Mouse (Mus musculus): ENCODE results near the gene Pla2g5.

Gene Pla2g5

DNA sequence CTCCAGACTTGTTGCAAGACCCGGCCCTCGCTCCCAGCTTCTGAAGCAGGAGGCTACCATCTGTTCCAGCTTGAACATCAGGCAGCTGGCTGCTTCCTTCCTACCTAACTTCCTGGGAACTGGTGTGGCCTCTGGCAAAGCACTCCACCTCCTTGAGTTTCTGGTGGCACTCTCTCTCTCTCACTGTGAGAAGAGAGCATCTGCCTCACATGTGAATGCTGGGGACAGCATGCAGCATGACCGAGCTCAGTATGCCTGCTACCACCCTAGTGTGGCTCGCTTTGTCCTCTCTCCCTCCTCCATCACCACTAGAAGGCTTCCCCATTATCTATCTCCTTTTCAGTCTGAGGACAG lies 66.1 kb downstream of the Pla2g5 start:
- peak in 1 of 2 experiments; percentile 66 for DNase-seq (ENCODE audit: low spot score in 2 of 2)

GRCm38 (mm10) chr4:138796513-138797216 lies 66.6 kb downstream of the Pla2g5 start:
- DNase-seq (ENCODE audit: low spot score in 2 of 2), result no peak

DNA sequence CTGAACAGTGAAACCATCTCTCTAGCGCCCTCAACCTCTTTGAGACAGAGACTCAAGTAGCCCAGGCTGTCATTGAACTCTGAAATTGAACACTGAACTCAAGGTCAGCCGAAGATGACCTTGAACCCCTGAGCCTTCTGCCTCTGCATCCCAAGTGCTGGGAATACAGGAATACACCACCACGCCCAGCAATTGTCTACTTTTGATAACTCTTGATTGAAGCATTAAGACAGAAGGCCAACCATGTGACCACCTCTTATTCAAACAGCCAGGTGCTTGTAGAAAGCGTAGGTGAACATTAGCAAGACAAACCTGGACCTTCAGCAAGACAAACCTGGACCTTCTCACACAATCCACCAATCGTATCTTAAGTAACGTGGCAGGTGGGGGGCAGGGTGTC lies 68.9 kb downstream of the Pla2g5 start:
- no peak for DNase-seq (ENCODE audit: low spot score in 2 of 2)

DNA sequence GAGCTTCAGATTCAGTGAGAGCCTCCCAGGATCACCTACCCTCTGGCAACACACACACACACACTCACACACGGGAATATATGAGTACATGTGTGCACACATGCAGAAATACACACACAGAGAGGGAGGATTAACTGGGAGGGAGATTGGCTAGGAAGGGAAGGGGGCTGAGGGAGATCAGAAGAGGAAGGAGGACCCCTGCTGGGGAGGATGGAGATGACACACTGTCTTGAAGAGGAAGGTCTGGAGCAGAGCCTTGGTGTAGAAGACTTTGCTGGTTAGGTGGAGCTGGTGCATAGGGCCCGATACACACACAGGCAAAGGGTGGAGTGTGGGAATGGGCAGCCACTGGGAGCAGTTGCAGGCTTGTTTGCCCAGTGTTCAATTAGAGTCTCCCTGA lies 70.0 kb downstream of the Pla2g5 start:
- peak; percentile 63 to 76 for DNase-seq (ENCODE audit: low spot score in 2 of 2)

- no peak for DNase-seq (ENCODE audit: low spot score in 2 of 2)
Measured at GRCm38 (mm10) chr4:138792599-138792998, 70.7 kb downstream of the Pla2g5 start.

DNA sequence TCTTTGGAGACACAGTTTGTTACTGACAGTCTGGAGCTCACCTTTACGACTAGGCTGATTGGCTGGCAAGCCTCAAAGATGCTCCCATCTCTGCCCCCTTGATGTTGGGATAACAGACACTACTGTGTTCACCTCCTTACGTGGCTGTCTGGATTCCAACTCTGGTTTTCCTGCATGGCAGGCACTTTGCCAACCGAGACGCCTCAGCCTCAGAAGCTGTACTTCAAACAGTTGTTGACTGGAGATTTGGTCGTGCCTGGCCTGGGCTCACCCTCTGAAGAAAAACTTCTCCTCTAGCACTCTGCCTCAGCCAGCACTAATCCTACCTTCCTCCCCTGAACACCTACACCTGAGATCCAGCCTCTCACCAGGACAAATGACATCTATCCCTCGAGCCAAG lies 71.8 kb downstream of the Pla2g5 start:
- no peak for DNase-seq (ENCODE audit: low spot score in 2 of 2)

DNA sequence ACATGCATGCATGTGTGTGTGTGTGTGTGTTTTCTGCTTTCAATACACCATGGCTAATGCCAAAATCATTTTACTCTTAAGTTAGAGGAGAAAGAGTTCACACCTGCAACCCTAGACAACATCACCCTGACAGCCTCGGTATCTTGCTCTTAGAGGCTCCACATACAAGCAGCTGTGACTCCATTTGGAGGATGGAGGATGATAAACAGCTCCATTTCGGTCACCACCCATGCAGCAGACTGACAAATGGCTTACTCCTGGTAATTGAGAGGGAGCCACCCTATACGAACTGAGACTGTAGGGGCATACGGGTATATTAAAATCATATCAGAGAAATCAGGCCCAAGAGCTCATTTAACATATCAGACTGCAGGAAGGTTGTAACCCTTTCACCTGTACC lies 74.9 kb downstream of the Pla2g5 start:
- no peak for DNase-seq (ENCODE audit: low spot score in 2 of 2)

GRCm38 (mm10) chr4:138786141-138786540 lies 77.1 kb downstream of the Pla2g5 start:
- DNase-seq (ENCODE audit: low spot score in 2 of 2), result no peak

DNA sequence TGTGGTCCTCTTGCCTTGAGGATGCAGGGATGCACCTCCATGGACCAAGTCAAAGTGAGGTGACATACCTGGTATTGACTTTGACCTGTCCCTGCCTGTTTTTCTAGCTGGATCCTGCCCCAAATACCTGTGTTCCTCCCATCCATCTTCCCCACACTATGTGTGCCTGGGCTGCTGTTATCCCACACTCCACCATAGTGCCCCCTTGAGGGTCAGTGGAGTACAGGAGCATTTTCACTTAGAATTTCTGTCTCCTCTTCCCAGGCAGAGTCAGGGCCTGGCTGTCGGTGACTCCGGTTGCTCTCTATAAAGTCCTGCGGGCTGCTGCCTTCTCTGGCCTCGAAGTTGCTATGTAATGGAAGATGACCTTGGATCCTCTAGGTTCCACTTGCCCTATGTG lies 77.6 kb downstream of the Pla2g5 start:
- DNase-seq (ENCODE audit: low spot score in 2 of 2), result no peak

- DNase-seq (ENCODE audit: low spot score in 2 of 2), result peak; percentile 61 to 77
Measured at GRCm38 (mm10) chr4:138782098-138782497, 81.2 kb downstream of the Pla2g5 start.

DNA sequence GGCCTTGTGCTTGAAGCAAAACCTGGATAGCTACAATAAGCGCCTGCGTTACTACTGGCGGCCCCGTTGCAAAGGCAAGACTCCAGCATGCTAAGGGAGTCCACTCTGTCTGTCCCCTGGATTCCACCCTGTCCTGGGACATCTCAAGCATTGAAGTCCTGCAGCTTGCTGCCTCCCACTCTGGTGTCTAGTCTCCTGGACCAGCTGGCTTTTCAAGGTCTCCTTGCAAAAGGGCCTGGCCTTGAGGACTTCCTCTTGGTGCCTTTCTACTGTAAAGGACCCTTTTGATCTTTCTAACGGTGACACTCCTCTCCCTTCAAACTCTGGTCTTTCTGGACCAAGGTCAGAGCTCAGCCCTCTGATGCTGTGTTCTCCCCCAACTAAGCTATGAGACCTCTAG lies 83.0 kb downstream of the Pla2g5 start:
- DNase-seq (ENCODE audit: low spot score in 2 of 2), result no peak

- no peak for DNase-seq (ENCODE audit: low spot score in 2 of 2)
Measured at GRCm38 (mm10) chr4:138777417-138778407, 85.6 kb downstream of the Pla2g5 start.

- no peak for DNase-seq (ENCODE audit: low spot score in 2 of 2)
Measured at GRCm38 (mm10) chr4:138775435-138775834, 87.8 kb downstream of the Pla2g5 start, which contains the start of gene Pla2g2d. Pla2g2d (plus strand) TSS chr4:138775735.

GRCm38 (mm10) chr4:138772386-138772785 lies 90.9 kb downstream of the Pla2g5 start:
- DNase-seq (ENCODE audit: low spot score in 2 of 2), result no peak

DNA sequence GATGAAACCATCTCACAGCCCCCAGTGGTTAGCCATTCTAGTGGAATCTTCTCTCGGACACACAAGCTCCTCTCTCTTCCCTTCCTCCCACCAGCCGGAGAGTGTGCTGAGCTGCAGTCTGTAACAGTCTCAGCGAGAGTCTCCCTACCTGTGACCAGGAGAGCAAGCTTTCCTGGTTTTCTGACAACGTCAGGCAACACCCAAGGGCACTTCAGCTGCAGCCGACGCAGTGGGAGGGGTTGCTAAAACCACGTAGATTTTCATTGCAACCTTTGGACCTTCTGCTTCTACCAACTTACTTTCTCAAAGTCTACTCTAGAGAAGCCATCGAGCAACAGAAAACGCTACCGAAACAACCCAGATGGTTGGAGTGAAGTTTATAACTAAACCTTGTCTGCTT lies 91.3 kb downstream of the Pla2g5 start:
- DNase-seq (ENCODE audit: low spot score in 2 of 2), result no peak

- no peak for DNase-seq (ENCODE audit: low spot score in 2 of 2)
Measured at GRCm38 (mm10) chr4:138762266-138762665, 101.0 kb downstream of the Pla2g5 start.

- no peak for DNase-seq (ENCODE audit: low spot score in 2 of 2)
Measured at GRCm38 (mm10) chr4:138757416-138757815, 105.9 kb downstream of the Pla2g5 start, which contains the start of gene Pla2g2f. Pla2g2f (minus strand) TSS chr4:138757626.

DNA sequence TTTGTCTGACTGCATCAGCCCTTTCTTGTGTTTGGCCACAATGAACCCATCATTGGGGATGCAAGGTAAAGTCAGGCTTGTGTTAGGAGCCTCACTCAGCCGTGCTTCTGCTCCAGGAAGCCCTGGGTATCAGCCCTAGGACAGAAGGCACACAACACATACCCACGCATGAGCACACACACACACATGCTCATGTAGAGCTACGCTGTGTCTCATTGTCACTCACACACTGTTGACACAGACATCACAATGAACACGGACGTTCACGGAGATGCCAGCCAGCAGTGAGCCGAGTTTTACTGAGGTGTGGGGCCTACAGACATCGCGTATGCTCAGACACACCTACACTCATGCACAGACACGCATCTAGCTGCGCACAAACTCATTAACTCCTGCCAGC lies 107.3 kb downstream of the Pla2g5 start:
- no peak for DNase-seq (ENCODE audit: low spot score in 2 of 2)

DNA sequence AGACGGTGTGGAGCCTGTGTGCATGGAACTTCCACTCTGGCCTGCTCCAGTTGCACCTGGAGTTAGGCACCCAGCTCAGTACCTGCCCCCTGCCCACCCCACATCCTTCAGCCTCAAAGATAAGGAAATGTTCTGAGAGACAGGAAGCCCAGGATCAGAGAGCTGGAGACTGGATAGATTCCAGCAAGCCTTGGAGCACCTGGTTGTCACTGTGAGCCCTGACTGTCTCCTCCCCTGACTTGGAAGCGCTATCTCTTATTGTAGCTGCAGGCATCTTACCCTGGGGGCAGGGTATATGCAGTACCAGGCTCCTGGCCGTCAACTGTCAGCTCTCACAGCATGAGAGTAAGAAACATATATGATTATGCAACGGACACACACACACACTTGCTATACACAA lies 107.8 kb downstream of the Pla2g5 start:
- DNase-seq (ENCODE audit: low spot score in 2 of 2), result no peak

- DNase-seq (ENCODE audit: low spot score in 2 of 2), result no peak
Measured at GRCm38 (mm10) chr4:138754432-138754831, 108.8 kb downstream of the Pla2g5 start.

DNA sequence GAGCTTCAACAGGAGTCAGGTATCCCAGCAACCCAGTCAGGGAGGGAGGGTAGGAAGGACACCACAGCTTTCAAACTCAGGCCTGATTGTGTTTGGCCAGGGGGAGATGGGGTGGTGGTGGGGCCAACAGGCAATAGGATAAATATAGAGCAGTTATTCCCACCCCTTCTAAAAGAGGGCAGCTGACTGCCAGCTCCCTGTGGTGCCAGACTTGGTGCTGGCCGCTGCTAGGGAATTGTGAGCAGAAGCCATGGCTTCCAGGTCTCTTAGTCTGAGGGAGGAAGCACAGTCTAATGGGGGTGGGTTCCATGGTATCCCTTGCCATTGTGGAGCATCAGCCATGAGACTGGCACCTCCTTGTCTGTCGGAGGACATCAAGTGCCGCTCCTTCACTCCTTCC lies 109.7 kb downstream of the Pla2g5 start:
- no peak for DNase-seq (ENCODE audit: low spot score in 2 of 2)

GRCm38 (mm10) chr4:138752603-138753002 lies 110.7 kb downstream of the Pla2g5 start:
- no peak for DNase-seq (ENCODE audit: low spot score in 2 of 2)

Measured in frontal cortex, postnatal 36 days (tissue).